Mouse (Mus musculus): ENCODE data around the gene Ccdc190.

DNA sequence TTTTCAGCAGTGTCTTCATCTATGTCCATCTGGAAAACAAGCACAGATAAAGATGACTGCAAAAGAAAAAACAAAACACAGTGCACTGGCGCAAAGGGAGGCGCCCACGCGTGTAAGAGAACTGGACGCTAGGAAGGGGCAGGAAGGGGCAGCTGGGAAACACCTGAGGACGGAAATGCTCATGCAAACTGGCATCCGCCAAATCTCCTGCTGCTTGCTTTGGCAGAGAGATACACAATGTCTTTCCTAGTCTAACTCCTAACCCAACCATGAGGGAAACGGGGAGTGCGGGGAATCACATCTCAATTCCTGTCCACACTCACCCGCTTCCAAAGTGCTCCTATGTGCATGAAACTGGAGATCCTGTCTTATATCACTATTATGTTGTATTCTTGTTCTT is 24.7 kb downstream of the Ccdc190 start:
- TF ChIP-seq CTCF (IDR thresholded peaks at IDR 0.05; ENCODE audit: borderline replicate concordance, extremely low read depth, insufficient read depth, insufficient read length) = no peak
- no peak for TF ChIP-seq POLR2A (IDR thresholded peaks at IDR 0.05; ENCODE audit: borderline replicate concordance, extremely low read depth, insufficient read depth, insufficient read length, poor library complexity, severe bottlenecking)

Data from brain, embryonic 14.5 days (tissue).